Mouse (Mus musculus): ENCODE measurements around the gene Tspan5. TPM values are rescaled to one million over a fixed set of nuclear protein-coding genes. Genes with fewer than 3 reads are reported as not detected.

The Tspan5 gene
- polyA plus RNA-seq, 1 experiment from 2014 or later = 43.4 TPM

DNA sequence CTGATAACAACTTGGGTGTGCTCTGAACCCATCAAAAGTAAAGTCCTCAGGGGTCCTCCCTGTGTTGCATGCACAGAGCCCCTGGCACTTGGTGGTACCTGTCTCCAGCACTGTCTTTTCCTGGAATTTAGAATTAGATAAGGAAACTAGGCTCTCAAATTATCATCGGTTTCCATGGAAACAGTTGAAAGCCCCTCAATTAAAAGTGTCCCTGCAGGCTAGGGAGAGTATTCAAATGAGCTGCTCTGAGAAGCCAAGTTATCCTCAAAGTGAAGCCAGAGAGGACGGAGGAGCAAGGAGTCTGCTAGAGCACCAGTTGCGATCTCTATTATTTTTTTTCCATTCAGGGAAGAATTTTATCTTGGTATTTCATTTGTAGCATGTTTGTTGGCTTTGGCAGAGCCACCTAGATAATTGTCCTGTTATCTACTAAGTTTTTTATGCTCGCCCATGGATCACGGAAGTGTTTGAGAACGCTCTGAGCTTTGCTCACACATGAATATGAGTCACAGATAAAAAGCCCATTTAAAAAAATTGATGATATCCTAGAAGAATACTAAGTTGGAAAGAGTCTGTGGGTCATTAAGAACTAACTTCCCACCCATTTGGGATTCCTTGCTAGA, 139.8 kb downstream of the Tspan5 start:
- H3K4me2 ChIP-seq (ENCODE audit: low read depth, low read length, severe bottlenecking) = no peak overlapping the region
- no peak for DNase-seq (ENCODE audit: low spot score)
- no peak overlapping the region for H3K27ac ChIP-seq (ENCODE audit: low read depth, low read length)
- H3K9ac ChIP-seq (ENCODE audit: low read length) = no peak overlapping the region
- no peaks in the 10 kb centered on the region for H3K9me3 ChIP-seq (ENCODE audit: control insufficient read depth, low read length)
- H3K36me3 ChIP-seq (ENCODE audit: control insufficient read depth, insufficient read depth, low read length) = no peaks in the 10 kb centered on the region
- no peaks in the 10 kb centered on the region for H3K27me3 ChIP-seq (ENCODE audit: control insufficient read depth, insufficient read depth, low read length)
- H3K4me1 ChIP-seq (replicated peaks; ENCODE audit: control insufficient read depth, insufficient read depth, low read length) = no peaks in the 10 kb centered on the region; the same call in 1 of the 2 replicates
- WGBS = 69% methylated on average over 6 of the region's 6 CpGs
- no peak overlapping the region for H3K4me3 ChIP-seq (ENCODE audit: low read depth, low read length)
- peak; percentile 57 for ATAC-seq (replicated peaks; ENCODE audit: low FRiP score)

GRCm38 (mm10) chr3:138886121-138886520, 144.1 kb downstream of the Tspan5 start:
- H3K36me3 ChIP-seq (ENCODE audit: control insufficient read depth, insufficient read depth, low read length) = no peaks in the 10 kb centered on the region
- no peak for ATAC-seq (replicated peaks; ENCODE audit: low FRiP score)
- H3K4me1 ChIP-seq (replicated peaks; ENCODE audit: control insufficient read depth, insufficient read depth, low read length) = no peaks in the 10 kb centered on the region; the same call in 1 of the 2 replicates
- DNase-seq (ENCODE audit: low spot score) = no peak
- 89% methylated on average over 5 of the region's 5 CpGs for WGBS
- no peaks in the 10 kb centered on the region for H3K9me3 ChIP-seq (ENCODE audit: control insufficient read depth, low read length)
- no peak overlapping the region for H3K9ac ChIP-seq (ENCODE audit: low read length)
- H3K4me2 ChIP-seq (ENCODE audit: low read depth, low read length, severe bottlenecking) = no peak overlapping the region
- no peak overlapping the region for H3K27ac ChIP-seq (ENCODE audit: low read depth, low read length)
- H3K27me3 ChIP-seq (ENCODE audit: control insufficient read depth, insufficient read depth, low read length) = no peaks in the 10 kb centered on the region
- H3K4me3 ChIP-seq (ENCODE audit: low read depth, low read length) = no peak overlapping the region

DNA sequence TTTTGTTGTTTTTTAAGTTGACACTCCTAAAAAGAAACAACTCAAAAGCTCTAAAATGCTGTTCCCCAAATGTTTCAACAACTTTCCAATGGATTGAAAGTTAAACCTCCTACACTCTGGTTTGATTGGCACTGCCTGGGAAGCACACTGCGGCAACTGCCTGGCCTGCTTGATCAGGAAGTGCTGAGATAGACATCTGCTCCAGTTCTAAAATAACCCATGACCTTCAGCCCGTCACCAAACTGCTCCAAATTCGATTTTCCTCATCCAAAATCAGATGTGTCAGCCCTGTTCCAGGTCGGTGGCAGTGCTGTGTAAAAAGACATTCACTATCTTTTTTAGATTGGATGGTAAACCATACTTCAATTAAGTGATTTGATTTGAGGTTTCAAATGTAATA, 147.2 kb downstream of the Tspan5 start:
- Histone ChIP-seq H3K27ac (ENCODE audit: low read depth, low read length) (no peak overlapping the region), H3K9me3 (ENCODE audit: control insufficient read depth, low read length) (no peaks in the 10 kb centered on the region), H3K4me3 (ENCODE audit: low read depth, low read length) (no peak overlapping the region), H3K36me3 (ENCODE audit: control insufficient read depth, insufficient read depth, low read length) (no peaks in the 10 kb centered on the region), H3K9ac (ENCODE audit: low read length) (no peak overlapping the region), H3K4me1 (replicated peaks; ENCODE audit: control insufficient read depth, insufficient read depth, low read length) (peaks cover 6% of the 10 kb centered on the region; the same call in 1 of the 2 replicates), H3K27me3 (ENCODE audit: control insufficient read depth, insufficient read depth, low read length) (no peaks in the 10 kb centered on the region), H3K4me2 (ENCODE audit: low read depth, low read length, severe bottlenecking) (no peak overlapping the region)
- 77% methylated on average over 4 of the region's 4 CpGs for WGBS
- ATAC-seq (replicated peaks; ENCODE audit: low FRiP score) (no peak), DNase-seq (ENCODE audit: low spot score) (no peak)

GRCm38 (mm10) chr3:138889769-138890295, 147.8 kb downstream of the Tspan5 start:
- no peak for DNase-seq (ENCODE audit: low spot score)

DNA sequence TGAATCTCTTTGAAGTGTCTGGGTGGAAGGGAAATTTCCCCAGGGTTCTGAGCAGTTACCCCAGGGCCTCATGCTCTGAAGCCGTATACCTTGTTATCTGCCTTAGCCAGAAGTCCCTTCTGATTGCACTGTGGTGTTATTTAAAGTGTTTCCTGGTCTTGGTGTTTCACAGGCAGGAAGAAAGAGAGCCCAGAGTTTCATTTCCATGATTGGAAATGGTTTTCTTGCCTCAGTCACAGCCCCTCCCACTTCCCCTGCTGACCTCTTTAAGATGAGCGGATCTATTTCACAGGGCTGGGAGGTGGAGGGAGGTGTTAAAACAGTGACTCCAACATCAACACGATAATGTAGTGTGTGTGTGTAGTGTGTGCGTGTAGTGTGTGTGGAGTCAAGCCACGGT, 151.5 kb downstream of the Tspan5 start:
- no peaks in the 10 kb centered on the region for H3K9me3 ChIP-seq (ENCODE audit: control insufficient read depth, low read length)
- H3K27me3 ChIP-seq (ENCODE audit: control insufficient read depth, insufficient read depth, low read length) = no peaks in the 10 kb centered on the region
- ATAC-seq (replicated peaks; ENCODE audit: low FRiP score) (0 out of 2 replicates have a peak, but pooled peaks have one; percentile 36), DNase-seq (ENCODE audit: low spot score) (no peak)
- H3K4me3 ChIP-seq (ENCODE audit: low read depth, low read length) = no peak overlapping the region
- no peak overlapping the region for H3K27ac ChIP-seq (ENCODE audit: low read depth, low read length)
- 38% methylated on average over 5 of the region's 5 CpGs for WGBS
- peaks cover 6% of the 10 kb centered on the region; the same call in 1 of the 2 replicates for H3K4me1 ChIP-seq (replicated peaks; ENCODE audit: control insufficient read depth, insufficient read depth, low read length)
- no peaks in the 10 kb centered on the region for H3K36me3 ChIP-seq (ENCODE audit: control insufficient read depth, insufficient read depth, low read length)
- no peak overlapping the region for H3K9ac ChIP-seq (ENCODE audit: low read length)
- H3K4me2 ChIP-seq (ENCODE audit: low read depth, low read length, severe bottlenecking) = no peak overlapping the region

More at GRCm38 (mm10) chr3:138889769-138890295, 147.8 kb downstream of the Tspan5 start:
- no peak overlapping the region for H3K9ac ChIP-seq (ENCODE audit: low read length)
- WGBS = 84% methylated on average over 10 of the region's 10 CpGs
- H3K9me3 ChIP-seq (ENCODE audit: control insufficient read depth, low read length) = no peaks in the 10 kb centered on the region
- no peaks in the 10 kb centered on the region for H3K36me3 ChIP-seq (ENCODE audit: control insufficient read depth, insufficient read depth, low read length)
- ATAC-seq (replicated peaks; ENCODE audit: low FRiP score) = no peak
- H3K4me1 ChIP-seq (replicated peaks; ENCODE audit: control insufficient read depth, insufficient read depth, low read length) = peaks cover 6% of the 10 kb centered on the region; the same call in 1 of the 2 replicates
- H3K27me3 ChIP-seq (ENCODE audit: control insufficient read depth, insufficient read depth, low read length) = no peaks in the 10 kb centered on the region
- no peak overlapping the region for H3K27ac ChIP-seq (ENCODE audit: low read depth, low read length)
- H3K4me3 ChIP-seq (ENCODE audit: low read depth, low read length) = no peak overlapping the region
- H3K4me2 ChIP-seq (ENCODE audit: low read depth, low read length, severe bottlenecking) = no peak overlapping the region

- 0 out of 2 replicates have a peak, but pooled peaks have one; percentile 7 for ATAC-seq (replicated peaks; ENCODE audit: low FRiP score)
- H3K36me3 ChIP-seq (ENCODE audit: control insufficient read depth, insufficient read depth, low read length) = no peaks in the 10 kb centered on the region
Observed at GRCm38 (mm10) chr3:138897500-138897899, 155.5 kb downstream of the Tspan5 start.

DNA sequence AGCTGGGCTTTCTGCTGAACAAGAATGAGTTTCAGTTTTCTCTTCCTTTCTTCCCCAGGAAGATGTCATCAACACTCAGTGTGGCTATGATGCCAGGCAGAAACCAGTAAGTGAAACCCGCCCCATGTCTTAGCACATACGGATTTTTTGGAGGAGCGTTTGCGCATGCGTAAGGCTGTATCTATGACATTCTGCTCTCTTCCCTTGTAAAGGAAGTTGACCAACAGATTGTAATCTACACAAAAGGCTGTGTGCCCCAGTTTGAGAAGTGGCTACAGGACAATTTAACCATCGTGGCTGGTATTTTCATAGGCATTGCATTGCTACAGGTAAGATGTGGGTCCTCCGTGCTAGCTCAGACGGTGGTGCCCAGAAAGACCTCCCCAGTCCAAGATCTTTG, 156.1 kb downstream of the Tspan5 start:
- ATAC-seq (replicated peaks; ENCODE audit: low FRiP score) (no peak), DNase-seq (ENCODE audit: low spot score) (no peak)
- Histone ChIP-seq H3K27me3 (ENCODE audit: control insufficient read depth, insufficient read depth, low read length) (no peaks in the 10 kb centered on the region), H3K36me3 (ENCODE audit: control insufficient read depth, insufficient read depth, low read length) (no peaks in the 10 kb centered on the region), H3K9ac (ENCODE audit: low read length) (no peak overlapping the region), H3K27ac (ENCODE audit: low read depth, low read length) (no peak overlapping the region), H3K4me1 (replicated peaks; ENCODE audit: control insufficient read depth, insufficient read depth, low read length) (peaks cover 6% of the 10 kb centered on the region; the same call in 1 of the 2 replicates), H3K4me2 (ENCODE audit: low read depth, low read length, severe bottlenecking) (no peak overlapping the region), H3K4me3 (ENCODE audit: low read depth, low read length) (no peak overlapping the region), H3K9me3 (ENCODE audit: control insufficient read depth, low read length) (no peaks in the 10 kb centered on the region)
- 97% methylated on average over 8 of the region's 8 CpGs for WGBS

More at GRCm38 (mm10) chr3:138897500-138897899, 155.5 kb downstream of the Tspan5 start:
- peak; percentile 42 for DNase-seq (ENCODE audit: low spot score)
- Histone ChIP-seq H3K4me2 (ENCODE audit: low read depth, low read length, severe bottlenecking) (no peak overlapping the region), H3K27me3 (ENCODE audit: control insufficient read depth, insufficient read depth, low read length) (no peaks in the 10 kb centered on the region), H3K27ac (ENCODE audit: low read depth, low read length) (no peak overlapping the region), H3K9me3 (ENCODE audit: control insufficient read depth, low read length) (no peaks in the 10 kb centered on the region), H3K4me1 (replicated peaks; ENCODE audit: control insufficient read depth, insufficient read depth, low read length) (peaks cover 6% of the 10 kb centered on the region; the same call in 1 of the 2 replicates), H3K4me3 (ENCODE audit: low read depth, low read length) (no peak overlapping the region), H3K9ac (ENCODE audit: low read length) (no peak overlapping the region)
- WGBS = 87% methylated on average over 11 of the region's 11 CpGs

DNA sequence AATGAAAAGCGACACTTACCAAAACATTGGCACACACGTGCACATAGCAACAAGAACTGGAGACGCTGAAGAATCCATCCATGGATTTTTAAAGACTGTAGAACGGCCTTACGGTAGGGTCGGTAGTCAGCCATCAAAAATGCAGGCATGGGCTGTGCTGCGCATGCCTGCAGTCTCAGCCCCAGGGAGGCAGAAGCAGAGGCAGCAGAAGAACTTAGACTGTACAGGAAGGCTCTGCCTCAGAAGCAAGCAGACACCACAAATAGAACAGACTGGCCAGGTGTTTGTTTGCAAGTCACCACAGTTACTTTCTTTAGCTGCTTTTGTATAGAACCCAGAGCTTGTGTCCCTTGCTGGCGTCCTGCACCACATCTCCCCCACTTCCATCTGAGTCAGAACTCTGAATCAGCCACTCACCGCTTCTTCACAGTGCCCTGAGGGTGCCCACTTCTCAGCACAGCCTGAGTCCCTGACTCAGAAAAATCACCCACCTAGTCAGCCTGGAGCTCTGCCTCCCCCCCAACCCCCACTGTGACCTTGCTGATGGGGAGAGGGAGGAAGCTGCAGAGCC, 158.7 kb downstream of the Tspan5 start:
- Histone ChIP-seq H3K27me3 (ENCODE audit: control insufficient read depth, insufficient read depth, low read length) (no peaks in the 10 kb centered on the region), H3K27ac (ENCODE audit: low read depth, low read length) (no peak overlapping the region), H3K4me1 (replicated peaks; ENCODE audit: control insufficient read depth, insufficient read depth, low read length) (peaks cover 3% of the 10 kb centered on the region; the same call in 1 of the 2 replicates), H3K4me3 (ENCODE audit: low read depth, low read length) (no peak overlapping the region), H3K36me3 (ENCODE audit: control insufficient read depth, insufficient read depth, low read length) (no peaks in the 10 kb centered on the region), H3K9ac (ENCODE audit: low read length) (no peak overlapping the region), H3K9me3 (ENCODE audit: control insufficient read depth, low read length) (no peaks in the 10 kb centered on the region), H3K4me2 (ENCODE audit: low read depth, low read length, severe bottlenecking) (no peak overlapping the region)
- 90% methylated on average over 9 of the region's 9 CpGs for WGBS
- DNase-seq (ENCODE audit: low spot score) (peak; percentile 25), ATAC-seq (replicated peaks; ENCODE audit: low FRiP score) (no peak)

Measured in forebrain, embryonic 11.5 days (tissue).